Mouse (Mus musculus) erythroblast, embryonic 14.5 days (primary cell): ENCODE measurements around the gene Taar6. TPM values are rescaled to one million over a fixed set of nuclear protein-coding genes. Genes with fewer than 3 reads are reported as not detected.

Experiments
- H3K27me3 ChIP-seq: 2 replicates; pipeline ENCODE4 v1.6.1; 2012; ENCODE audit warnings: inconsistent platforms; ENCODE audit not compliant: control insufficient read depth
- H3K36me3 ChIP-seq: 2 replicates; pipeline ENCODE4 v1.6.1; 2012; ENCODE audit warnings: mild to moderate bottlenecking, inconsistent platforms; ENCODE audit not compliant: control insufficient read depth
- H3K4me1 ChIP-seq: 2 replicates; pipeline ENCODE4 v1.6.1; 2012; ENCODE audit warnings: inconsistent platforms; ENCODE audit not compliant: control insufficient read depth
- H3K4me3 ChIP-seq: replicated peaks from 2 replicates; pipeline ENCODE3; 2012; ENCODE audit warnings: moderate library complexity, mild to moderate bottlenecking, inconsistent platforms
- H3K9me3 ChIP-seq: 2 replicates; pipeline ENCODE4 v1.6.1; 2012; ENCODE audit warnings: low read length, inconsistent platforms, mixed read lengths; ENCODE audit not compliant: control insufficient read depth
- GATA1 ChIP-seq: IDR thresholded peaks from 2 replicates; pipeline ENCODE4 v1.6.1; 2012; ENCODE audit warnings: low read length, inconsistent platforms, mixed read lengths
- TAL1 ChIP-seq: IDR thresholded peaks from 3 replicates; pipeline ENCODE4 v1.6.1; 2012; ENCODE audit warnings: low read length, inconsistent platforms, mixed read lengths
- polyA plus RNA-seq: library from polyadenylated mRNA; stranded (reverse); fragments of >175 nt; gene quantifications from 2 replicates; pipeline ENCODE4 v1.2.3, GENCODE M21; 2012

Gene Taar6
- polyA plus RNA-seq, 1 experiment = not detected

DNA sequence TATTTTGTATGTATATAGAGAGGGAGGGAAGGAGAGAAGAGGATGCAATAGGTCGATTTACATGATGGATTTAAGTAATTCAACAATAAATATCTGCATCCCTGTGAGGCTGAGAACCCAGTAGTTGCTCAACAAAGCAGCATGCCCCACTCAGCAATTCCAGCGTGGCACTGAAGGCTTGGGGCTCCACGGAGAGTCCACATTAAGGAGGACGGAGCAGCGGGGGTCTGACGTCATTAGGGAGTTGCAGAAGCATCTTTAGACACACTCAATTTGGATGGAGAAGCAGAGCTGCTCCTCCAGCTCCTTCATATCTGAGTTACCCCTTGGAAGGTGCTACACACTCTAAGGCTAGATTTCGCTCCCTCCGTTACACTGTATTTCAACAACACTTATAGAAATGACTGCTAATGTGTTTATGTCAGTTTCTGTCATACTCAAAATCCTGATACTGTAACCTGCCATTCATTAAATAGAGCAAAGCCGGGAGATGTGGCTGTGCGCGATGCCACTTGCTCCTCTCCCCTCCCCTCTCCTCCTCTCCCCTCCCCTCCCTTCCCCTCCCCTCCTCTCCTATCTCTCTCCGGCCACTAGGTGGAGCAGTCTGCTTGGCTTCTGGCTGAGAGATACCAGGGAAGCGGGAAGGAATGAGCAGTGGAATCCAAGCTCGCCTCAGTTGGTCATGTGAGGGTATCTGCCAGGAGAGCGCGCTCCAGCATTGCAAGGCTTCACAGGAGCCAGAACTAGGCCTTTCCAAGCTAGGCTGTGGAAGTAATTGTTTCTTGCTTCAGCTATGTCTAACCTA lies 6.3 kb downstream of the Taar6 start:
- Histone ChIP-seq H3K9me3 (no peaks in the 10 kb centered on the region), H3K36me3 (no peaks in the 10 kb centered on the region), H3K4me1 (peaks cover 2% of the 10 kb centered on the region), H3K27me3 (no peaks in the 10 kb centered on the region), H3K4me3 (no peak overlapping the region)
- TF ChIP-seq TAL1 = no peak
- no peak for TF ChIP-seq GATA1

DNA sequence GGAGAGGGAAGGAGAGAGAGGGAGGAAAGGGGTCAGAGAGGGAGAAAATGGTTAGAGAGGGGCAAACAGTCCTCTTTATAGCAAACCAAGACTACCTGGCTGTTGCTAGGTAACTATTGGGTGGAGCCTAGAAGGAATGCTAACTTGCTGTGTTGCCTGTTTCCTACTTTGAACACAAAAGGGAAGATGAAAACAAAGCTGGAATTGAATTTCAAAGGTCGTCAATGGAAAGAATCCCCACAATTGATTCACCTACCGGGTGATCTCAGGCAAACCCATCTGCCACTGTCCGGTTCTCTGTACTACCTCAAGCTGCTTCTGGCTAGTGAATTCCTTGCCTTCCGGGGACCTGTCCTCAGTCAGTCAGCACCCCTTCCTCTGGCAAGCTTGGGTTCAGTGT lies 7.5 kb downstream of the Taar6 start:
- TF ChIP-seq GATA1 = no peak
- no peak for TF ChIP-seq TAL1
- no peaks in the 10 kb centered on the region for H3K9me3 ChIP-seq
- no peaks in the 10 kb centered on the region for H3K27me3 ChIP-seq
- no peak overlapping the region for H3K4me3 ChIP-seq
- H3K4me1 ChIP-seq = peaks cover 2% of the 10 kb centered on the region
- no peaks in the 10 kb centered on the region for H3K36me3 ChIP-seq

DNA sequence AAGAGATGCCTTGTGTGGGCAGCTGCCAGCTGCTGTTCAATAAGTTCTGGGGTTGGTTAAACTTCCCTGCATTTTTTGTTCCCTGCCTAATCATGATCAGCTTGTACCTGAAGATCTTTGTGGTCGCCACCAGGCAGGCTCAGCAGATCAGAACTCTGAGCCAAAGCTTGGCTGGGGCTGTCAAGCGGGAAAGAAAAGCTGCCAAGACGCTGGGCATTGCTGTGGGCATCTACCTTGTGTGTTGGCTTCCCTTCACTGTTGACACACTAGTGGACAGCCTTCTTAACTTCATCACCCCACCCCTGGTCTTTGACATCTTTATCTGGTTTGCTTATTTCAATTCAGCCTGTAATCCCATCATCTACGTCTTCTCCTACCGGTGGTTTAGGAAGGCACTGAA lies 14.2 kb downstream of the Taar6 start:
- TF ChIP-seq GATA1 (no peak), TAL1 (no peak)

DNA sequence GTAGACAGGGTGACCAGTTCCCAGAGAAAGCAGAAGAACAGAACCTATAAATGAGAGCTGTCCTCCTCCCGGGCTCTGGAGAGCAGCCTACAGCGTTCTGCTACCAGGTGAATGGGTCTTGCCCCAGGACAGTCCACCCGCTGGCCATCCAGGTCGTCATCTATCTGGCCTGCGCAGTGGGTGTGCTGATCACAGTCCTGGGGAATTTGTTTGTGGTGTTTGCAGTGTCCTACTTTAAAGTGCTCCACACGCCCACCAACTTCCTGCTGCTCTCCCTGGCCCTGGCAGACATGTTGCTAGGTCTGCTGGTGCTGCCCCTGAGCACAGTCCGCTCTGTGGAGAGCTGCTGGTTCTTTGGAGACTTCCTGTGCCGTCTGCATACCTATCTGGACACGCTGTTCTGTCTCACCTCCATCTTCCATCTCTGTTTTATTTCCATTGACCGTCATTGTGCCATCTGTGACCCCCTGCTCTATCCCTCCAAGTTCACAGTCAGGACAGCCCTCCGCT lies 14.7 kb downstream of the Taar6 start, which contains the start of gene Taar5:
Gene Taar5 (plus strand): TSS at position 51 of the 510 bp plus-strand sequence.
- no peaks in the 10 kb centered on the region for H3K9me3 ChIP-seq
- H3K4me3 ChIP-seq = no peak within 1 kb of the TSS
- H3K36me3 ChIP-seq = no peaks in the 10 kb centered on the region
- H3K27me3 ChIP-seq = no peaks in the 10 kb centered on the region
- TF ChIP-seq GATA1 (no peak), TAL1 (no peak)
- H3K4me1 ChIP-seq = no peaks in the 10 kb centered on the region

More for the DNA sequence above, 14.2 kb downstream of the Taar6 start:
- H3K27me3 ChIP-seq = no peaks in the 10 kb centered on the region
- no peak overlapping the region for H3K4me3 ChIP-seq
- H3K9me3 ChIP-seq = no peaks in the 10 kb centered on the region
- no peaks in the 10 kb centered on the region for H3K36me3 ChIP-seq
- no peaks in the 10 kb centered on the region for H3K4me1 ChIP-seq

DNA sequence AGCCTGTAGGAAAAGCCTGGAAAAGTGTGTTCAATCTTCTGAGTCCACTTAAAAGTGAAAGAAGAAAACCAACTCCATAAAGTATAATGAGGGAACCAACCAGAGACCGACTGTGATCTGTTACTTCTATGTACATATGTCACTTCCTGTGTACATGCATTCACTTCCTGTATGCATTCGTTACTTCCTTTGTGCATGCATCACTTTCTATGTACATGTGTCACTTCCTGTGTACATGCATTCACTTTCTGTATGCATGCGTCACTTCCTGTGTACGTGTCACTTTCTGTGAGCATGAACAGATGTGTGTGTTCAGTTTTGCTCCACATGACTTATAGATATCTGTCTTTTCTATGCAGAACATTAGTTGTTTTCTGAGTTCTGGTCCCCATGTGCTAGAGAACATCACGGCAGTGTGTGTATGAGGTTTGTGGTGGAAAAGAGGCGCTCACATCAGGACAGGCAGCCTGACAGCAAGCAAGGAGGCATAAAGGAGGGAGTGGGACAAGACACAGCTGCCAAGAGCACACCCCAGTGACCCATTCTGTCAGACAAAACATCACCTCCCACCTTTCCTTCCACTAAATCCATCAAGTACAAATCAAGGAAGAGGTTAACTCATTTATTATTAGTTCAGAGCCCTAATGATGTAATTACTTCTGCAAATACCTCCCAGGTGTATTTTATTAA lies 20.4 kb downstream of the Taar6 start:
- TF ChIP-seq TAL1 (no peak), GATA1 (no peak)
- Histone ChIP-seq H3K9me3 (no peaks in the 10 kb centered on the region), H3K36me3 (no peaks in the 10 kb centered on the region), H3K4me3 (no peak overlapping the region), H3K4me1 (no peaks in the 10 kb centered on the region), H3K27me3 (no peaks in the 10 kb centered on the region)

DNA sequence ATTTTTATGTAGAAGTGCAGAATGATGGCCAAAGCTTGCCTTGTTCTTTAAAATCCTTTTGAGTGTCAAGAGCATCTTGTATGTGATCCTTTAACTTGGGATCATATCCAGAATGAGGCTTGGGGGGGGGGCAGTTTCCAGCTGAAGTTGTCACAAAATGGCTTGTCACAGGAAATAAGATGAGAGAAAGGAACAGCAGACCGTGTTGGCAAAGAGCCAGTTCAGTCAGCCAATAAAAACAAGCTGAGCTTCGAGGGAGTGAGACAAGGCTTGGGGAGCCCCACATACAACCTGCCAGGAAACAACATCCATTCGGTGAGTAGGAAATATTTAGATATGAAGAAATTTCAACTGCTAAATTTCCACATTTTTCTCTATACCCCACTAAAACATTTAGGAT lies 22.0 kb downstream of the Taar6 start:
- TF ChIP-seq GATA1 = no peak
- TF ChIP-seq TAL1 = no peak
- no peaks in the 10 kb centered on the region for H3K27me3 ChIP-seq
- H3K36me3 ChIP-seq = no peaks in the 10 kb centered on the region
- H3K4me1 ChIP-seq = no peaks in the 10 kb centered on the region
- H3K9me3 ChIP-seq = no peaks in the 10 kb centered on the region
- H3K4me3 ChIP-seq = no peak overlapping the region

DNA sequence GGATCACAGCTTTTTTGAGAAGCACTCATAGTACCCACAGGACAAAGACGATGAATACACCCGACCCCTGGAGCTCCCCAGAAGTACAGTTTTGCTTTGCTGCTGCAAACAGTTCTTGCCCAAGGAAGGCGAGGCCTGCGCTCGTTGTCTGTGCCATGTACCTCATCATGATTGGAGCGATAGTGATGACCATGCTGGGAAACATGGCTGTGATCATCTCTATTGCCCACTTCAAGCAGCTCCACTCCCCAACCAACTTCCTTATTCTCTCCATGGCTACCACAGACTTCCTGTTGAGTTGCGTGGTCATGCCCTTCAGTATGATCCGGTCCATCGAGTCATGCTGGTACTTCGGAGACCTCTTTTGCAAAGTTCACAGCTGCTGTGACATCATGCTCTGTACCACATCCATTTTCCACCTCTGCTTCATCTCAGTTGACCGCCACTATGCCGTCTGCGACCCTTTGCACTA lies 25.0 kb downstream of the Taar6 start, which contains the start of gene Taar4:
Gene Taar4 (plus strand): TSS at position 51 of the 472 bp plus-strand sequence.
- no peaks in the 10 kb centered on the region for H3K4me1 ChIP-seq
- TF ChIP-seq GATA1 = no peak
- H3K27me3 ChIP-seq = no peaks in the 10 kb centered on the region
- no peaks in the 10 kb centered on the region for H3K36me3 ChIP-seq
- H3K4me3 ChIP-seq = no peak within 1 kb of the TSS
- H3K9me3 ChIP-seq = no peaks in the 10 kb centered on the region

DNA sequence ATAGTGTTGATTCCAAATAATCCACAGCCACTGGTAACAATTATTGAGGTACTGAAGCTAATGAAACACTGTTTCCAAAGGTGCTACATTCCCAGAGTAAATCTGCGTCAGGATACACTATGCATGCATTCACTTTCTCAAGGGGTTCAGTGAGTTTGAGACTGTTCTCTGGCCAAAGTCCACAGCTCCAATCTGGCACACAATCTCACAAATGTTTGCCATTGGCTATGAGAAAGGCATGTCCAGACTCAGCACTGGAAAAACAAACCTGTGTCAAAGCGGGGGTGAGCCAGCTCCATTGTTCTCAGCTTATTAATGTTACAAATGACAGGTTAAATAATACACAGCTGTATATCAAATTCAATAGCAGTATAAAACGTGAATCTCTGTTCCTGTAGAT lies 26.4 kb downstream of the Taar6 start:
- H3K9me3 ChIP-seq = no peaks in the 10 kb centered on the region
- H3K4me1 ChIP-seq = no peaks in the 10 kb centered on the region
- TF ChIP-seq GATA1 (no peak), TAL1 (no peak)
- no peaks in the 10 kb centered on the region for H3K27me3 ChIP-seq
- H3K4me3 ChIP-seq = no peak overlapping the region
- H3K36me3 ChIP-seq = no peaks in the 10 kb centered on the region

DNA sequence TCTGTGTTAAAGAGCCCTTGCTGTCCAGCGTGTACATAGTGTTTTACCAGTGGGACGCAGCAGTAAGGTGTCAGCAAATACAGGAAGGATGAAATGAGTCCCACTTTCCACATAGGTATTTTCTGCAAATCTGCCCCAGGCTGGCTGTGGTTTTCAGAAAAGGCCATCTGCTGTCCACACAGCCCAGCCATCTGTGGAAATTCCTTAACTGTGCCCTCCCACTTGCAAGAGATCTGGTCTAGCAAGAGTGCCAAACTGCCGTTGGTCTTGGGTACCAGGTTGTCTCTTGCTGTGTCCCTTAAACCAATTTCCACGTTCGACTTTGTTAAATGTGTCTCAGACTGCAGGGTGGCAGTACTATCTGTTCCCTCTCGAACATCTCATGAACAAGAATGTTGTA lies 33.7 kb downstream of the Taar6 start:
- Histone ChIP-seq H3K4me3 (no peak overlapping the region), H3K4me1 (no peaks in the 10 kb centered on the region), H3K9me3 (no peaks in the 10 kb centered on the region), H3K27me3 (no peaks in the 10 kb centered on the region), H3K36me3 (no peaks in the 10 kb centered on the region)
- TF ChIP-seq TAL1 = no peak
- no peak for TF ChIP-seq GATA1
